Mouse (Mus musculus): ENCODE results near the gene 5031439G07Rik.

DNA sequence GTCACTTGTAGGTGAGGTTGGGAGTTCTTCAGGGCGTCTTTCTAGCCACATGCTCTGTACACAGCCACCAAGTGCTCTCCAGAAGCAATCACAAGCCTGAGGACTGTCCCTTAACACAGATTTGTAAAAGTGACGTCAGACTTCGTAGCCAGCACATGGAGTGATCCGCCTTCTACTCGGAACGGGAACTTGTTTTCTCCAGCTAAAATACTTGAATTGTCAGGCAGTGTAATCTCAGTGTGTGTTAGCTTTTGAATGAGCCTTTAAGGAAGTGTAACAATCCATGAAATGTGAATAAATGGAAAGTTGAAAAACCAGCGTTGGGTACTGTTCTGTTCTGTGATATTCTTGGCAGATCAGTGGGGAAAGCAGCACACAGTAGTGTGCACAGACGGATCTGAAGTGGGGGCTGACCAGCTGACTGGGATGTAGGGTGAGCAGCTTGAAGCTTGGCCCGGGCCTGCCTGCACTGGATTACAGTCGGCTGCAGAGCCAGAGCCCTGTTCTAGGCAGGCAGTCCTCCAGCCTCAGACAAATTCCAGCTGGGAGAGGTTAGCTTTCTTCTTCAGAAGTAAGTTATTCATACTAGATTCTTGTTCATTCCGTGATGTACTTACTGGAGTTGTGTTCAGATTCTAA, 45.6 kb downstream of the 5031439G07Rik start:
- TF ChIP-seq CTCF (IDR thresholded peaks at IDR 0.05; ENCODE audit: low read depth, low read length) = no peak
- TF ChIP-seq EP300 (IDR thresholded peaks at IDR 0.05; ENCODE audit: insufficient read depth, low read depth, low read length) = no peak
- TF ChIP-seq POLR2A (IDR thresholded peaks at IDR 0.05; ENCODE audit: insufficient read depth, low read length) = no peak

All from ES-Bruce4 (cell line).